In the genomic region with DNA sequence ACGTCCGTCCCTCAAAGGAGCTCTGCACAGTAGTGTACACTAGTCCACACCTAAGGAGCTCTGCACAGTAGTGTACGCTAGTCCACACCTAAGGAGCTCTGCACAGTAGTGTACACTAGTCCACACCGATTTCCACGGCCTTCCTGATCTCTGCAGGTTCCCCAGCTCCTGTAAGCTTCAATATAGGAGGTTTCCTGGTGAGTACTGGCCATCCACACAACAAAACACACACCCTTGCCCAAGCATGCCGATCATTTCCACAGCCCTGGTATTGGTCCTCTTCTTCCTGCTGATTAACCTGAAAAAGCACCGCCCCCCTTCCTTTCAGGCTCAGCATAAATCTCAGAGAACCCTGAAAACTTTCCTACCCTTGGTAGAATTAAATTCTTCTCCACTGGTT, we compare ENCODE assay signal across 30 mouse cellular contexts. TPM values are rescaled to one million over a fixed set of nuclear protein-coding genes. Genes with fewer than 3 reads are reported as not detected.
"Had no signal": no experiment of that assay in that cellular context is flagged by ENCODE, and none has a peak within 500 bp of the region (broad histone marks: within the 10 kb centered on the region; RNA-seq: fewer than 3 reads in every experiment).

No protein-coding gene starts in this region.

- H3K9me3 ChIP-seq: embryonic facial prominence, embryonic 10.5 days; embryonic facial prominence, embryonic 12.5 days; embryonic facial prominence, embryonic 13.5 days; embryonic facial prominence, embryonic 15.5 days; forebrain, embryonic 10.5 days; forebrain, embryonic 12.5 days; forebrain, embryonic 13.5 days; forebrain, embryonic 15.5 days had no signal

- H3K4me2 ChIP-seq: embryonic facial prominence, embryonic 12.5 days; embryonic facial prominence, embryonic 13.5 days; embryonic facial prominence, embryonic 15.5 days; forebrain, embryonic 12.5 days; forebrain, embryonic 13.5 days; forebrain, embryonic 15.5 days had no signal

- H3K27me3 ChIP-seq: embryonic facial prominence, embryonic 12.5 days; embryonic facial prominence, embryonic 13.5 days; embryonic facial prominence, embryonic 15.5 days; forebrain, embryonic 12.5 days; forebrain, embryonic 13.5 days; forebrain, embryonic 15.5 days had no signal

- DNase-seq: cerebellum, adult 2 months; cerebellum, adult 8-10 months; cerebellum, adult 9-10 months; cerebellum, adult 9-11 months; cerebellum, postnatal 10 days; cerebellum, postnatal 14 days; cerebellum, postnatal 25 days; cerebellum, postnatal 36 days; embryo, embryonic 11 days; forebrain, postnatal 0 days; gastrocnemius, adult 2 months; gastrocnemius, postnatal 10 days; gastrocnemius, postnatal 14 days; gastrocnemius, postnatal 25 days; gastrocnemius, postnatal 36 days; heart, adult 18-20 months; heart, adult 2 months had no signal

- H3K4me3 ChIP-seq: embryonic facial prominence, embryonic 10.5 days; embryonic facial prominence, embryonic 12.5 days; embryonic facial prominence, embryonic 13.5 days; embryonic facial prominence, embryonic 15.5 days; erythroblast, embryonic 14.5 days; forebrain, embryonic 10.5 days; forebrain, embryonic 12.5 days; forebrain, embryonic 13.5 days; forebrain, embryonic 15.5 days; gastrocnemius, adult 2 months; heart, adult 2 months had no signal

- ATAC-seq: forebrain, embryonic 13.5 days; forebrain, embryonic 14.5 days; forebrain, embryonic 15.5 days; forebrain, embryonic 16.5 days; forebrain, postnatal 0 days had no signal

- H3K27ac ChIP-seq: embryonic facial prominence, embryonic 10.5 days; embryonic facial prominence, embryonic 12.5 days; embryonic facial prominence, embryonic 13.5 days; embryonic facial prominence, embryonic 15.5 days; forebrain, embryonic 10.5 days; forebrain, embryonic 12.5 days; forebrain, embryonic 13.5 days; forebrain, embryonic 15.5 days; gastrocnemius, adult 2 months; heart, adult 2 months had no signal

- H3K4me1 ChIP-seq: embryonic facial prominence, embryonic 10.5 days; embryonic facial prominence, embryonic 12.5 days; embryonic facial prominence, embryonic 13.5 days; embryonic facial prominence, embryonic 15.5 days; forebrain, embryonic 10.5 days; forebrain, embryonic 12.5 days; forebrain, embryonic 13.5 days had no signal

- H3K36me3 ChIP-seq: embryonic facial prominence, embryonic 12.5 days; embryonic facial prominence, embryonic 15.5 days; forebrain, embryonic 10.5 days; forebrain, embryonic 12.5 days; forebrain, embryonic 15.5 days had no signal

- H3K9ac ChIP-seq: embryonic facial prominence, embryonic 12.5 days; embryonic facial prominence, embryonic 13.5 days; embryonic facial prominence, embryonic 15.5 days; forebrain, embryonic 12.5 days; forebrain, embryonic 13.5 days; forebrain, embryonic 15.5 days; forebrain, postnatal 0 days had no signal

RNA-seq across cellular contexts. Expression of a gene that starts 57.6 kb away (rescaled TPM):
- total RNA-seq: common myeloid progenitor, adult 5-6 weeks; granulocyte monocyte progenitor cell, adult 5-6 weeks had no signal
- polyA plus RNA-seq: erythroblast, embryonic 14.5 days had no signal
